Mouse (Mus musculus): ENCODE measurements around the gene Iqcg. TPM values are rescaled to one million over a fixed set of nuclear protein-coding genes. Genes with fewer than 3 reads are reported as not detected.

The Iqcg gene
- polyA plus RNA-seq, 1 experiment from 2014 or later = 4.7 TPM

- no peaks in the 10 kb centered on the region for H3K4me1 ChIP-seq
- peaks cover 22% of the 10 kb centered on the region for H3K36me3 ChIP-seq
- no peak overlapping the region for H3K4me3 ChIP-seq
- ATAC-seq (replicated peaks) = no peak
- no peak overlapping the region for H3K9ac ChIP-seq (replicated peaks)
- WGBS = 94% methylated on average over 3 of the region's 3 CpGs
- no peak overlapping the region for H3K27ac ChIP-seq (replicated peaks)
- H3K4me2 ChIP-seq (replicated peaks) = no peak overlapping the region
- no peaks in the 10 kb centered on the region for H3K9me3 ChIP-seq
- H3K27me3 ChIP-seq = no peaks in the 10 kb centered on the region
Measured at GRCm38 (mm10) chr16:33015396-33015907, 40.6 kb downstream of the Iqcg start.

- Histone ChIP-seq H3K9me3 (no peaks in the 10 kb centered on the region), H3K27ac (replicated peaks) (no peak overlapping the region), H3K4me3 (no peak overlapping the region), H3K4me1 (no peaks in the 10 kb centered on the region), H3K9ac (replicated peaks) (no peak overlapping the region), H3K36me3 (peaks cover 28% of the 10 kb centered on the region), H3K4me2 (replicated peaks) (no peak overlapping the region), H3K27me3 (no peaks in the 10 kb centered on the region)
- WGBS = 90% methylated on average over 1 of the region's 1 CpGs
- ATAC-seq (replicated peaks) = no peak
Measured at GRCm38 (mm10) chr16:33014921-33015320, 41.1 kb downstream of the Iqcg start.

- H3K4me3 ChIP-seq = no peak overlapping the region
- H3K9me3 ChIP-seq = no peaks in the 10 kb centered on the region
- no peak overlapping the region for H3K27ac ChIP-seq (replicated peaks)
- no peak overlapping the region for H3K4me2 ChIP-seq (replicated peaks)
- no peak for ATAC-seq (replicated peaks)
- H3K36me3 ChIP-seq = peaks cover 38% of the 10 kb centered on the region
- H3K27me3 ChIP-seq = no peaks in the 10 kb centered on the region
- 94% methylated on average over 5 of the region's 5 CpGs for WGBS
- no peak overlapping the region for H3K9ac ChIP-seq (replicated peaks)
- no peaks in the 10 kb centered on the region for H3K4me1 ChIP-seq
Measured at GRCm38 (mm10) chr16:33013801-33014200, 42.2 kb downstream of the Iqcg start.

- H3K27me3 ChIP-seq = no peaks in the 10 kb centered on the region
- no peaks in the 10 kb centered on the region for H3K9me3 ChIP-seq
- no peak overlapping the region for H3K4me3 ChIP-seq
- no peak for ATAC-seq (replicated peaks)
- WGBS = 97% methylated on average over 6 of the region's 6 CpGs
- H3K27ac ChIP-seq (replicated peaks) = no peak overlapping the region
- H3K4me1 ChIP-seq = peaks cover 9% of the 10 kb centered on the region; the same call in 1 of the 2 replicates
- no peak overlapping the region for H3K4me2 ChIP-seq (replicated peaks)
- peaks cover 54% of the 10 kb centered on the region for H3K36me3 ChIP-seq
- H3K9ac ChIP-seq (replicated peaks) = no peak overlapping the region
Measured at GRCm38 (mm10) chr16:33010166-33010565, 45.9 kb downstream of the Iqcg start.

- no peak overlapping the region for H3K4me3 ChIP-seq
- no peak overlapping the region for H3K4me2 ChIP-seq (replicated peaks)
- H3K27me3 ChIP-seq = no peaks in the 10 kb centered on the region
- H3K4me1 ChIP-seq = peaks cover 12% of the 10 kb centered on the region; the same call in 1 of the 2 replicates
- ATAC-seq (replicated peaks) = no peak
- peaks cover 39% of the 10 kb centered on the region for H3K36me3 ChIP-seq
- H3K27ac ChIP-seq (replicated peaks) = no peak overlapping the region
- H3K9me3 ChIP-seq = no peaks in the 10 kb centered on the region
- no peak overlapping the region for H3K9ac ChIP-seq (replicated peaks)
- WGBS = 60% methylated on average over 7 of the region's 7 CpGs
Measured at GRCm38 (mm10) chr16:33007436-33007835, 48.6 kb downstream of the Iqcg start.

- H3K27ac ChIP-seq (replicated peaks) = no peak overlapping the region
- H3K36me3 ChIP-seq = peaks cover 37% of the 10 kb centered on the region
- H3K4me1 ChIP-seq = peaks cover 12% of the 10 kb centered on the region; the same call in 1 of the 2 replicates
- H3K4me2 ChIP-seq (replicated peaks) = no peak overlapping the region
- 82% methylated on average over 7 of the region's 7 CpGs for WGBS
- H3K9me3 ChIP-seq = no peaks in the 10 kb centered on the region
- H3K27me3 ChIP-seq = no peaks in the 10 kb centered on the region
- no peak overlapping the region for H3K9ac ChIP-seq (replicated peaks)
- no peak overlapping the region for H3K4me3 ChIP-seq
- no peak for ATAC-seq (replicated peaks)
Measured at GRCm38 (mm10) chr16:33006888-33007287, 49.1 kb downstream of the Iqcg start.

GRCm38 (mm10) chr16:33005216-33005615 lies 50.8 kb downstream of the Iqcg start:
- Histone ChIP-seq H3K27ac (replicated peaks) (no peak overlapping the region), H3K9ac (replicated peaks) (no peak overlapping the region), H3K4me1 (peaks cover 12% of the 10 kb centered on the region; the same call in 1 of the 2 replicates), H3K4me2 (replicated peaks) (no peak overlapping the region), H3K36me3 (peaks cover 48% of the 10 kb centered on the region), H3K27me3 (no peaks in the 10 kb centered on the region), H3K4me3 (no peak overlapping the region), H3K9me3 (no peaks in the 10 kb centered on the region)
- 17% methylated on average over 9 of the region's 9 CpGs for WGBS
- no peak for ATAC-seq (replicated peaks)

- H3K27me3 ChIP-seq = no peaks in the 10 kb centered on the region
- no peak overlapping the region for H3K9ac ChIP-seq (replicated peaks)
- H3K27ac ChIP-seq (replicated peaks) = no peak overlapping the region
- peaks cover 38% of the 10 kb centered on the region for H3K36me3 ChIP-seq
- H3K4me2 ChIP-seq (replicated peaks) = no peak overlapping the region
- no peak overlapping the region for H3K4me3 ChIP-seq
- H3K9me3 ChIP-seq = no peaks in the 10 kb centered on the region
- H3K4me1 ChIP-seq = no peaks in the 10 kb centered on the region
- 89% methylated on average over 5 of the region's 5 CpGs for WGBS
- ATAC-seq (replicated peaks) = no peak
Measured at GRCm38 (mm10) chr16:32992158-32992557, 63.9 kb downstream of the Iqcg start.

- no peak for ATAC-seq (replicated peaks)
- Histone ChIP-seq H3K27me3 (no peaks in the 10 kb centered on the region), H3K9ac (replicated peaks) (no peak overlapping the region), H3K4me3 (no peak overlapping the region), H3K4me2 (replicated peaks) (no peak overlapping the region), H3K4me1 (no peaks in the 10 kb centered on the region), H3K27ac (replicated peaks) (no peak overlapping the region), H3K36me3 (peaks cover 28% of the 10 kb centered on the region; the same call in 1 of the 2 replicates), H3K9me3 (no peaks in the 10 kb centered on the region)
- WGBS = 92% methylated on average over 2 of the region's 2 CpGs
Measured at GRCm38 (mm10) chr16:32984631-32985030, 71.4 kb downstream of the Iqcg start.

- H3K9me3 ChIP-seq = no peaks in the 10 kb centered on the region
- no peak overlapping the region for H3K9ac ChIP-seq (replicated peaks)
- peaks cover 24% of the 10 kb centered on the region; the same call in 1 of the 2 replicates for H3K36me3 ChIP-seq
- no peak for ATAC-seq (replicated peaks)
- 93% methylated on average over 4 of the region's 4 CpGs for WGBS
- H3K4me2 ChIP-seq (replicated peaks) = no peak overlapping the region
- no peaks in the 10 kb centered on the region for H3K27me3 ChIP-seq
- no peak overlapping the region for H3K4me3 ChIP-seq
- no peak overlapping the region for H3K27ac ChIP-seq (replicated peaks)
- no peaks in the 10 kb centered on the region for H3K4me1 ChIP-seq
Measured at GRCm38 (mm10) chr16:32981405-32981804, 74.6 kb downstream of the Iqcg start.

- Histone ChIP-seq H3K27ac (replicated peaks) (no peak overlapping the region), H3K9ac (replicated peaks) (no peak overlapping the region), H3K4me1 (no peaks in the 10 kb centered on the region), H3K4me3 (no peak overlapping the region), H3K9me3 (no peaks in the 10 kb centered on the region), H3K4me2 (replicated peaks) (no peak overlapping the region), H3K27me3 (no peaks in the 10 kb centered on the region), H3K36me3 (peaks cover 27% of the 10 kb centered on the region)
- no peak for ATAC-seq (replicated peaks)
- 60% methylated on average over 1 of the region's 1 CpGs for WGBS
Measured at GRCm38 (mm10) chr16:32980227-32980626, 75.8 kb downstream of the Iqcg start.

- ATAC-seq (replicated peaks) = no peak
- H3K9me3 ChIP-seq = no peaks in the 10 kb centered on the region
- H3K27ac ChIP-seq (replicated peaks) = no peak overlapping the region
- H3K4me2 ChIP-seq (replicated peaks) = no peak overlapping the region
- peaks cover 16% of the 10 kb centered on the region for H3K36me3 ChIP-seq
- H3K9ac ChIP-seq (replicated peaks) = no peak overlapping the region
- no peak overlapping the region for H3K4me3 ChIP-seq
- 82% methylated on average over 2 of the region's 2 CpGs for WGBS
- no peaks in the 10 kb centered on the region for H3K4me1 ChIP-seq
- no peaks in the 10 kb centered on the region for H3K27me3 ChIP-seq
Measured at GRCm38 (mm10) chr16:32973047-32973446, 83.0 kb downstream of the Iqcg start.

- H3K9ac ChIP-seq (replicated peaks) = no peak overlapping the region
- no peak for ATAC-seq (replicated peaks)
- no peaks in the 10 kb centered on the region for H3K4me1 ChIP-seq
- no peak overlapping the region for H3K4me3 ChIP-seq
- peaks cover 15% of the 10 kb centered on the region for H3K36me3 ChIP-seq
- WGBS = 75% methylated on average over 5 of the region's 5 CpGs
- no peak overlapping the region for H3K27ac ChIP-seq (replicated peaks)
- no peaks in the 10 kb centered on the region for H3K9me3 ChIP-seq
- H3K27me3 ChIP-seq = no peaks in the 10 kb centered on the region
- H3K4me2 ChIP-seq (replicated peaks) = no peak overlapping the region
Measured at GRCm38 (mm10) chr16:32972535-32972934, 83.5 kb downstream of the Iqcg start.

Data from forebrain, embryonic 15.5 days (tissue).